Mouse (Mus musculus) thymus, postnatal 10 days (tissue): ENCODE data around the gene Lrig3.

Source experiments
- DNase-seq, 2 experiments: peaks; one replicate each; pipeline ENCODE4 v3.0.0; 2021; ENCODE audit warnings: low spot score in 2 of 2

Lrig3 gene

GRCm38 (mm10) chr10:125964709-125965108, 1.3 kb upstream of the Lrig3 start:
- DNase-seq: no peak

DNA sequence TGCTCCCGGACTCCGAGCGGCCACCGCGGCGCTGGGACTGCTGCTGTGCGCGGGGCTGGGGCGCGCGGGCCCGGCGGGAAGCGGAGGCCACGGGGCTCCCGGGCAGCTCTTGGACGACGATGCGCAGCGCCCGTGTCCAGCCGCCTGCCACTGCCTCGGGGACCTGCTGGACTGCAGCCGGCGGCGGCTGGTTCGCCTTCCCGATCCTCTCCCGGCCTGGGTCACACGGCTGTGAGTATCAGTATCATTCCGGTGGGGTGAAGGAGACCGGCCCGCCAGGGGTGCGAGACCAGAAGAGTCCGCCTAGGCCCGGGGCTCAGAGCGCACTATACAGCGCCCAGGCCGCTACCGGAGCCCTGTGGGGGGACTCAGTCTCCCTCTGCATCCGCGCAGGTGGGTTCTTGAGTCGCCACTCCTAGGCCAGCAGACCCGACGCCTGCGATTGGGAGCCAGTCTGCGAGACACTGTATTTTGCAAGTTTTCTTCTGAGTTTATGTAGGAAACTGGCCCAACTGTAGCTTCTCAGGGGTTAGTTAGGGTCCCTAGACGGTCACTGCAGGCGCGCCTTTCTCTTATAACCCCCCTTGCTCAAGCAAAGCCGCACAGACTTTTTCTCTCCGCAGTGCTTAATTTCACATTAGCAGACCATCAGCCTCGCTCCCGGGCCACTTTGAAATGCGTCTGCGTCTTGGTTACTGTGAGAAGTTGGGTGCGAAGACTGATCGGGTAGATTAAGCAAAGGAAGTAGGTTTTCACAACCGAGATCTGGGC, 698 bp downstream of the Lrig3 start:
- DNase-seq: no peak

- no peak for DNase-seq
Observed at GRCm38 (mm10) chr10:125967436-125968160, 1.6 kb downstream of the Lrig3 start.

GRCm38 (mm10) chr10:125968191-125969132, 2.5 kb downstream of the Lrig3 start:
- DNase-seq: no peak

DNA sequence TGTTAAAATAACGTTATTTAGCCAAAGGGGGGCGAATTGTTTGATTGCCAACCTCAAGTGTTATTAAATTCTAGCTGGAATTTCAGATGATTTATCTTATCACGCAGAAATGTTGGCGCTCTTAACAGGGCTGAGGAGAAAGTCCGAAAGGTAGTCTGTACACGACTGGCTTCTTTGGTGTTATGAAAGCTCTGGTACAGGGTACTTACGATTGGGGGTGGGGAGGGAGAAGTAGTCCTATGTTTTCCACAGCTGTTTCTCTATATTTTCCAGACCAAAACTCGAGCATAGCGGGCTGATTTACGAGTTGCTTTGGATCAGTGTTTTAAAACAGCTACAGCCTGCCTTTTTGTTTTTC, 3.1 kb downstream of the Lrig3 start:
- DNase-seq: no peak

DNA sequence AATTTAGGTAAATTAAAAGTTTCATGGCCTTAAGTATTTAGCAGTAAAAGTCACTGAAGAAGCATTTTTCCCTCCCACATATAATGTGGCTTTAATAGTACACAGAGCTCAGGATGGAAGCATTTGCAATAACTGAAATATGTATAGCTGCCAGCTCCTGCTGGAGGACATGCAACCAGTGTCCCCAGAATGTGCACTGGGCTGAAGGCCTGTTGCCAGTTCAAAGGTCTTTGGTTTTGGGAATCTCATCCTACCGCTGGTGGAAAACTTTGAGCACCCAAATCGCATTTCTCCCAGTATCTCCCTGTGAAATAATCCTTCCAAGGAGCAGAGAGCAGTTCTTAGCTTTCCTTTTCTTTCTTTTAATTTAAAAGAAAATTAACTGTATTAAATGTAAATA, 4.1 kb downstream of the Lrig3 start:
- no peak for DNase-seq

GRCm38 (mm10) chr10:125970500-125970899, 4.5 kb downstream of the Lrig3 start:
- DNase-seq: no peak

- no peak for DNase-seq
Observed at GRCm38 (mm10) chr10:125973726-125974125, 7.8 kb downstream of the Lrig3 start.

DNA sequence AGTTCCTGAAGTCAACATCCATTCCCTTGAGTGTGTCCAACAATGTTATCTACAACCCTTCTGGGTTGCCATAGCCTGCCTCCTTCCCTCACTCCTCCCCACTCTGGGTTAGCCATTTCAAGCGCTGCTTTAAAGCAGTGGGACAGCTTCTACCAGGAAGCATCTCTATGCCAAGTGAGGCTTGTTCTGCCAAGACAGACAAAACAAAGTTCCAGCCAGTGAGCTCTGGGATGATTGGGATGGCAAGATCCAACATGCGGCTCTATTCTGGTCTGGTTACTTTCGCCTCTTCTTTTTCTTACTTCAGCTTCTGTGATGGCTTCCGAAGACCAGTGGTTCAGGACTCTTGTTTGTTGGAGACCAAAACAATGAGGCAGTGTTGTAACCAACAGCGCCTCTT, 16.0 kb downstream of the Lrig3 start:
- DNase-seq: no peak

- no peak for DNase-seq
Observed at GRCm38 (mm10) chr10:125984473-125985035, 18.6 kb downstream of the Lrig3 start.

DNA sequence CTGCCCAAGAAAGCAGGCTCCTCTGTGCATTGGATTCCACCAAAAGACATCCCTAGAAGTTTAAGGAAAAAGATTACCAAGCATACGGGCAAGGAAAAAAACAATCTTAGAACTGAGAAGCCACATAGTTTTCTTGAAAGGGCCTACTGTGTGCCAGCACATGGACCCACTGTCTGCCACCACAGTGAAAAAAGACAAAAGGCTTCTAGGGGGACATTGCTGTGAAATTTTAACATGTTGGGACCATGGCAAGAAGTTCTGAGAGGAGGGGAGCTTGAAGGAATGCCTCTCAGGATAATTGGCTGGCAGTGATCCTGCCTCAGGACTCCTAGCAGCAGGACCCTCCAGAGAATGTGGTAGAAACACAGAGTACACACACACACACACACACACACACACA, 19.8 kb downstream of the Lrig3 start:
- DNase-seq: no peak

- no peak for DNase-seq
Observed at GRCm38 (mm10) chr10:125986443-125986842, 20.5 kb downstream of the Lrig3 start.

DNA sequence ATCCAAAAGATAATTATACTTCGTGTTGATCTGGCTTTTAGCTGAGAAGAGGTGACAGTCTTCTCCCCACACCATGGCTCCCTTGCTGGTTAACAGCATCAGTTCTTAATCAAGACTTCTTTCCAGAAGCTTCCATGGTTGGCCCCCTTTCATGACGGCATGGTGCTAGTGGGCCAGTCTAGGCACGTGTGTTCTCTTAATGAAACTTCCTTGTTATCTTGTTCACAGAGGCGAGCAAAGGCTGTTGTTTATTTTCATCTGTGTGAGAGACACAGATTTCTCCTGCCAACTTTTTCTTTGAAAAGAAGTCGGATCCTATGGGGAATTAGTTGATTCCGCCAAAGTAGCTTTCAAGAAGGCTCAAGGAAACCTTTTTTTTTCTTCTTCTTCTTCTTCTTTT, 21.3 kb downstream of the Lrig3 start:
- DNase-seq: no peak

- no peak for DNase-seq
Observed at GRCm38 (mm10) chr10:125988037-125988436, 22.1 kb downstream of the Lrig3 start.

- DNase-seq: no peak
Observed at GRCm38 (mm10) chr10:125989890-125990289, 23.9 kb downstream of the Lrig3 start.

DNA sequence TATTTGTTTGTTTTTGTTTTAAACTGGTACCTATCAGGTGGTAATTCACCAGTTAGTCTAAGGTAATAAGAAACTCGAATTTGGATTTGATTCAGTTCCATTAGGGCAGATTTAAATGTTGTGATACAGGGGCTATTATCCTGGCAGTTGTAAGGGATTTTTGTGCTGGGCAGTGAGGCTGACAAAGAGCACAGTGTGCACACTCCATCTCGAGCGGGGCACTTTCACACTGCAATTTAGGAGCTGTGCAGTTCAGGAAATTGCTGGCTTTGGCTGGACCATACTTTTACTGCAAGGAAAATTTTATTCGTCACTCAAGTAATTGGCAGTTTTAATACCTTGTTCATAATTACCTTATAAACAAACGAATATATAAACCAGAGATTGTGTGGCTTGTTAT, 24.4 kb downstream of the Lrig3 start:
- no peak for DNase-seq

DNA sequence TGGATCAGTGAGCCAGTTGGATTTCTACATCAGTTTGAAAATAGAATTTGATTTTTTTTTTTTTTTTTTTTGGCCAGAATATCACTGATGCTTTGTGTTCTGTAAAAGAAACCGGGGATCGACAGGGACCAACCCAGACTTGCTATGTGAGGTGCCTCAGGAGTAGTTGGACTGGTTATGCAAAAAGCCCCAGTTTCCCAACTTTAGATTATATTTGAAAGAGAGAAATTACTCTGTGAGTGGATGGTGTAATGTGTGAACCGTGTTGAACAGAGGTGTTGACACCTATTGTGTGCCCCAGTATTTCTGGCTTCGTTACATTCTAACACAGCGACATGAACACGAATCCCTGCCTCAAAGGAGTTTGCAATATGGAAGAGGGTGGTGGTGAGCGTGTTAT, 25.9 kb downstream of the Lrig3 start:
- DNase-seq: no peak

- peak in 1 of 2 experiments; percentile 11 for DNase-seq
Observed at GRCm38 (mm10) chr10:125994855-125995254, 28.9 kb downstream of the Lrig3 start.

DNA sequence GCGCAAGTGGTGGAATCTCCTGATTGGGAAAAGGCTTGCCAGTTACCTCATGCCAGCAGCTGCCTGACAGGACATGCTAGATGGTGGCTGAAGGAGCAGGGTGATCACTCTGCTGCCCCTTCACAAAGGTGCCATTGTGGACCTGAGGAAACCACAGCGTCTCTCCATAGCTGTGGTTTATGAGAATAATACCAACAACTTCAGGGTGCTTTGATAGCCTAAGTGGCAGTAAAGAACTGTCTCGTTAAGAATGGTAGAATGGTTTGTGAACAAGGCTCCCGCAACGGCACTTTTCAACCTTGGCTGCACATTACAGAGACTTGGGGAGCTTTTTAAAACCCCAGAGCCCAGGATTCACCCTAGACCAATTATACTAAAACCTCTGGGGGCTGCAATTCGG, 29.7 kb downstream of the Lrig3 start:
- DNase-seq: no peak

GRCm38 (mm10) chr10:125996989-125997388, 31.0 kb downstream of the Lrig3 start:
- DNase-seq: no peak

GRCm38 (mm10) chr10:125999561-125999960, 33.6 kb downstream of the Lrig3 start:
- DNase-seq: no peak

- DNase-seq: no peak
Observed at GRCm38 (mm10) chr10:126000861-126001390, 35.0 kb downstream of the Lrig3 start.
